Mouse (Mus musculus) intestine, embryonic 14.5 days (tissue): ENCODE data around the gene Serpina1c. TPM values are rescaled to one million over a fixed set of nuclear protein-coding genes. Genes with fewer than 3 reads are reported as not detected.
"Not testable (repeated sequence)": the region's sequence is repeated elsewhere in the genome, so short reads cannot be mapped to it uniquely, and the experiment has no call there.

Experiments
- ATAC-seq: fragments of 200-750 bp; cut with Nextera tagmentation; replicated peaks from 2 replicates; pipeline ENCODE4 v1.8.0; 2017; ENCODE audit warnings: low read depth, moderate number of reproducible peaks, moderate TSS enrichment, moderate library complexity; ENCODE audit not compliant: low FRiP score, low TSS enrichment
- DNase-seq: peaks from one replicate; pipeline ENCODE4 v3.0.0-alpha.2; 2018; ENCODE audit warnings: low spot score
- H3K27ac ChIP-seq: fragments of 300-500 bp; sonication (generic); 2 replicates; pipeline ENCODE4 v1.5.1; 2014; ENCODE audit warnings: low read depth, mild to moderate bottlenecking, control low read depth
- H3K27me3 ChIP-seq: fragments of 300-500 bp; sonication (generic); replicated peaks from 2 replicates; pipeline ENCODE4 v1.6.1; 2014; ENCODE audit warnings: low read length, control low read depth; ENCODE audit not compliant: control insufficient read depth, insufficient read depth
- H3K36me3 ChIP-seq: fragments of 300-500 bp; sonication (generic); 2 replicates; pipeline ENCODE4 v1.6.1; 2014; ENCODE audit warnings: low read length, control low read depth; ENCODE audit not compliant: control insufficient read depth, insufficient read depth
- H3K4me1 ChIP-seq: fragments of 300-500 bp; sonication (generic); replicated peaks from 2 replicates; pipeline ENCODE4 v1.6.1; 2014; ENCODE audit warnings: low read length, control low read depth, mixed read lengths; ENCODE audit not compliant: control insufficient read depth, insufficient read depth
- H3K4me2 ChIP-seq: fragments of 300-500 bp; sonication (generic); 2 replicates; pipeline ENCODE4 v1.6.1; 2014; ENCODE audit warnings: low read length
- H3K4me3 ChIP-seq: fragments of 300-500 bp; sonication (generic); 2 replicates; pipeline ENCODE4 v1.5.1; 2014; ENCODE audit warnings: low read depth, low read length, control low read depth, mixed read lengths
- H3K9ac ChIP-seq: fragments of 300-500 bp; sonication (generic); 2 replicates; pipeline ENCODE4 v1.6.1; 2014; ENCODE audit warnings: mild to moderate bottlenecking, low read length
- H3K9me3 ChIP-seq: fragments of 300-500 bp; sonication (generic); 2 replicates; pipeline ENCODE4 v1.6.1; 2016; ENCODE audit warnings: low read length, control low read depth; ENCODE audit not compliant: control insufficient read depth
- WGBS: fragments of 180-500 bp; shearing (Covaris S2); extraction: QIAGEN DNeasy Blood & Tissue Kit; methylation state at CpG from one replicate; pipeline ENCODE4 v1.1.7; 2014; 5-methylcytosine and 5-hydroxymethylcytosine counted together
- polyA plus RNA-seq: library from polyadenylated mRNA; unstranded; fragments of >200 nt; fragmentation: Nextera tagmentation; extraction: Ambion mirVana; gene quantifications from 2 replicates; pipeline ENCODE4 v1.2.1, GENCODE M21; 2014

The Serpina1c gene
- polyA plus RNA-seq: 30.5 and 35.0 TPM in 2 replicates

DNA sequence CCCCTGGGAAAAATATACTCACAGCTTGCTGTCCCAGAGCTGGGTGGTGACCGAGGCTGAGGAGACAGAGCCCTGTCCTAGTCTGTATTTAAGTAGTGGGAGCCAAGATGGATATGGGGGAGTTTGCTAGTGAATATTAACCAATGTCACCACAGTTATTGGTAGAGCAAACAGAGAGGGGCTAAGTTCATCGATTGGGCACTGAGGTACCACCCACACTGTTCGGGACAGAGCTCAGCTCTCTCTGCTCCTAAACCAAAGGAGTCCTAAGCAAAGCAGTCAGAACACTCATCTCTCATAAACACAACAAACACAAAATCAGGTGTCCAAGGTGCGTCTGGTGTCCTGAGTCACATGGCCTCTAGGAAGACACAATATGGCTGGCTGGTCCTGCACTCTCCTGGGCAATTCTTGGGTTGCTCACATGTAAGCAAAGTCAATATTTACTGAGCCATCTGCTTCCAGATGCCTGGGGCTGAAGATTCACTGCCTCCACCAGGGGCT, at the start of gene Serpina1c:
Gene Serpina1c (minus strand): TSS at position 51 of the 504 bp plus-strand sequence.
- not testable (repeated sequence) for H3K9ac ChIP-seq, H3K4me3 ChIP-seq, ATAC-seq, H3K27ac ChIP-seq, H3K4me1 ChIP-seq, H3K9me3 ChIP-seq, H3K4me2 ChIP-seq, H3K36me3 ChIP-seq, H3K27me3 ChIP-seq
- WGBS: 72% methylated on average over 4 of the region's 4 CpGs
- DNase-seq: peak; percentile 54

DNA sequence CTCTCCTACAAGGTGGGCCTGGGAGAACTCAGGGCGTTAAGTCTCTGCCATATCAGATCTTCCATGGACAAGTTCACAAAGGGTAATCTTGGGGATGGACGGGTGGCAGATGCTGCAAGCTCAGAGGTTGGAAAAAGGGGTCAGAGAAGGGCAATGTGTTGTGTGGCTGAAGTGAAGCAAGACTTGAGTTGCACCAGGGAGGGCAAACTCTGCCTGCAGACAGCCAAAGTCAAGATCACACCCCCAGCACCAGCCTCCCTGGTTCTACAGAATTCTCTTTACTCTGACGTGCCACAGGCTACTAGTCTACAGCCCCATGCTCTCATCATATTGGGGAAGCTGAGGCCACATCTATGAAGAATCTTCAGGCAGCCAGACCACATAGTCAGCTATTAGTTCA, 48.3 kb upstream of the Serpina1c start:
- H3K27ac ChIP-seq, H3K27me3 ChIP-seq, H3K9me3 ChIP-seq, ATAC-seq, DNase-seq, H3K4me2 ChIP-seq, H3K36me3 ChIP-seq, H3K9ac ChIP-seq, H3K4me1 ChIP-seq, H3K4me3 ChIP-seq: not testable (repeated sequence)
- 81% methylated on average over 3 of the region's 3 CpGs for WGBS

DNA sequence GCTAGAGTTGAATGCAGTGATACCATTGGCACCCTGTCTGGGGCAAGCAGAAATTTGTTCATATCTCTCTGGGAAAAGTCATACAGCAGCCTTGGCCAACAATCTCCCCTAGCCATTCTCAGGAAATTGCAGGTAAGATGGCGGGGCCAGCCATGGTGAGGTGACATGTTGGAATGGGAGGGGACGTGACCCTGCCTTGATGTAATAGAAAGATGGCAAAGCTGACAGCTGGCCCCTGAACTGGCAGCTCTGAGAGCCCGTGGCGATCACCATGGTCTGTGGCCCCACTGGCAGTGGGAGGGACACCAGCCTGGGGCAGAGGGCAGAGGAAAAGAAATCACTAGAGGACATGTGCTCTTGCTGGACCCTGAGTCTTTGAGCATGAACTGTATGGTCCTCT, 41.6 kb upstream of the Serpina1c start:
- Histone ChIP-seq H3K4me2 (no peak overlapping the region), H3K27me3 (no peaks in the 10 kb centered on the region), H3K36me3 (no peaks in the 10 kb centered on the region), H3K4me3 (no peak overlapping the region), H3K9ac (no peak overlapping the region), H3K4me1 (no peaks in the 10 kb centered on the region), H3K27ac (no peak overlapping the region), H3K9me3 (no peaks in the 10 kb centered on the region)
- ATAC-seq: no peak
- 93% methylated on average over 4 of the region's 4 CpGs for WGBS
- DNase-seq: no peak

DNA sequence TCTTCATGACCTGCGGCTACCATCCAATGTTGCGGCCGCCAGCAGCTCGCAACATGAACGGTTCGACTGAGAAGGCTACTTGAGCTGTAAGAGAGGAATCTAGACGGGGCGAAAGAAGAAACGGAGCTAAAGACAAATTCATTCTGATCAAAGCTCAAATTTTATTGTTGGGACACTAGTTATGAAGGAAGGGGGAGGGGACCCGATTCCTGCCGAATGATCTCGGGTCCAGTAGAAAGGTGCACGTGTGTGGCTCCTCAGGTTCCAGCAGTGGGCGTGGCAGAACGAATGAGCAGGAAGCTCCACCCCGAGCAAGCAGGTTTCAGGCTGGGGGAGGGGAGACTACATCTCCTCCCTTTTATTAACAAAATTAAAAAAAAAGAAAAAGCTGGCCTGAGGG, 4.5 kb upstream of the Serpina1c start:
- H3K9me3 ChIP-seq, H3K4me2 ChIP-seq, H3K27ac ChIP-seq, DNase-seq, H3K36me3 ChIP-seq, H3K4me1 ChIP-seq, H3K4me3 ChIP-seq, H3K9ac ChIP-seq, H3K27me3 ChIP-seq, ATAC-seq: not testable (repeated sequence)
- 91% methylated on average over 11 of the region's 16 CpGs for WGBS

DNA sequence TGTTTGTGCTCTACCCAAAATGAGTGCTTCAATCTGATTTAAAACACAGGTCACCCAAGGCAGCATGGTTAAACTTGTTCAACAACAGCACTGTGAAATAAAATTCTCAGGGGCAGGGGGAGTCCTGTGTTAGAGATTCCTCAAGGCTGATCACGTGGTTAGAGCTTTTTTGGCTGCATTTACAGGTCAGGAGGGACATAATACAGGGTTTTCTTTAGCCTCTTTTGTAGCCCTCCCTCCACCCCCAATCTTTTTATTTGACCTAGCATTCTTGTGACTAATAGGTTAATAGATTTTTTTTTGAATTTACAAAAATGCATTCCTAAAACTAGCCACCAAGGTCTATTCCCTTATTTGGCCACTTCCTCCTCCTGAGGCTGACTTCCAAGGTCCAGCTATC, 3.1 kb upstream of the Serpina1c start:
- not testable (repeated sequence) for DNase-seq, H3K9me3 ChIP-seq, H3K9ac ChIP-seq, H3K4me1 ChIP-seq, H3K4me3 ChIP-seq, H3K4me2 ChIP-seq, H3K36me3 ChIP-seq, ATAC-seq, H3K27ac ChIP-seq, H3K27me3 ChIP-seq
- 43% methylated on average over 1 of the region's 1 CpGs for WGBS

DNA sequence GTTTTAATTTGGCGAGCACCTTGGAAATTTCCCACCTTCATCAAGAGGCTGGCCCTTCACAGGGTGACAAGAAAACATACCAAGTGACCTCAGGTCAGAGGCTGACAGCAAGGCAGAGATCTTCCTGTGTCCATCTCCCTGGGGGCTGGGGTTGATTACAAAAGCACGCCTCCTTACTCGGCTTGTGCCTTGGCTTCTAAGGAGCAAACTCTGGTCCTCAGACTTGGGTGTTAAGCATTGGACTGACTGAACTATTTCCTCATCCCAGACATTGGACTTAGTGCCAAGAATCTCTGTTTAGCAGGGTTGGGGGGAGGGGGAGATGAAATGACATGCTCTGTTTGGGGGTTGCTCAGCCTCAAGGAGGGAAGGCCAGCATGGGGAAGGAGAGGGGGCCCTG, 2.8 kb downstream of the Serpina1c start:
- not testable (repeated sequence) for H3K4me2 ChIP-seq, DNase-seq, H3K9ac ChIP-seq, H3K27me3 ChIP-seq, H3K4me3 ChIP-seq, ATAC-seq, H3K4me1 ChIP-seq, H3K27ac ChIP-seq, H3K9me3 ChIP-seq, H3K36me3 ChIP-seq
- WGBS: 93% methylated on average over 3 of the region's 3 CpGs

DNA sequence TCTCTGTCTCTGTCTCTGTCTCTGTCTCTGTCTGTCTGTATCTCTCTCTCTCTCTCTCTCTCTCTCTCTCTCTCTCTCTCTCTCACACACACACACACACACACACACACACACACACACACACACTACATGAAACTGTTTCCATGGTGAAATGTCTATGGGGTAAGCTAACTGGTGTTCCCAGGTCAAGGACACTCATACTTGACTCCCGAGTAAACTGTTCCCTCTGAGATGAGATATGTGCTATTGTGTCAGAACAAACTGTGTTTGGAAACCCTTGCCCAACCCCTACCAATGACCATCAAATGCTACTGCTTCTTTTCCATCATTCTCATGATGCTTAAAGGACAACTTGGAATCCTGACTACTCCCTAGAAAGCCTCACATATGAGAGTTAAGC, 37.8 kb downstream of the Serpina1c start:
- ATAC-seq, H3K27me3 ChIP-seq, H3K27ac ChIP-seq, H3K4me1 ChIP-seq, H3K9ac ChIP-seq, H3K4me2 ChIP-seq, H3K4me3 ChIP-seq, DNase-seq, H3K36me3 ChIP-seq, H3K9me3 ChIP-seq: not testable (repeated sequence)
- WGBS: 68% methylated on average over 1 of the region's 1 CpGs

DNA sequence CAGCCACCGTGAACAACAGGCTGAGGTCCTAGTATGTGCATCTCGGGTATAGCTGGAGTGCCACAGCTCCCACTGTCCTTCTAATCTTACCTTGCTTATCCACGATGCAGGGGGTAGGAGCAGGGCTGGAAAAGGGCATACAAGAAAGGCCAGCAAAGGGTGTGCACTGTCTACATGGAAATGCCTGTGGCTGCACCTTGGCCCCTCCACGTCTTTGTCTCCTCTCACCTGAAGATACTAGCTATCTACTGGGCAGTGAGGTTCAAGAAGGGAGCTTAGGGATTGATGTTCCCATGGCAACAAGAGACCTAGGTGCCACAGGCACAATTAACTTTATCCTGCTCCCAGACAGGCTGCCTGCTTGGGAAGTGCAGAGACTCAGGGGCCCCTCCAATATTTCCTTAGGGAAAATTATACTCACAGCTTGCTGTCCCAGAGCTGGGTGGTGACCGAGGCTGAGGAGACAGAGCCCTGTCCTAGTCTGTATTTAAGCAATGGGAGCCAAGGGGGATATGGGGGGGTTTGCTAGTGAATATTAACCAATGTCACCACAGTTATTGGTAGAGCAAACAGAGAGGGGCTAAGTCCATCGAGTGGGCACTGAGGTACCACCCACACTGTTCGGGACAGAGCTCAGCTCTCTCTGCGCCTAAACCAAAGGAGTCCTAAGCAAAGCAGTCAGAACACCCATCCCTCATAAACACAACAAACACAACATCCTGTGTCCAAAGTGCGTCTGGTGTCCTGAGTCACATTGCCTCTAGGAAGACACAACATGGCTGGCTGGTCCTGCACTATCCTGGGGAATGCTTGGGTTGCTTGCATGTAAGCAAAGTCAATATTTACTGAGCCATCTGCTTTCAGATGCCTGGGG, 41.3 kb downstream of the Serpina1c start, which contains the start of gene Serpina1a:
Gene Serpina1a (minus strand): TSS at position 462 of the 874 bp plus-strand sequence.
- H3K27ac ChIP-seq, H3K9me3 ChIP-seq, H3K4me1 ChIP-seq, H3K4me3 ChIP-seq, H3K27me3 ChIP-seq, H3K4me2 ChIP-seq, H3K36me3 ChIP-seq, H3K9ac ChIP-seq: not testable (repeated sequence)
- DNase-seq: peak; percentile 50
- peak; percentile 27; the same call in 1 of the 2 replicates for ATAC-seq
- WGBS: 65% methylated on average over 9 of the region's 9 CpGs

DNA sequence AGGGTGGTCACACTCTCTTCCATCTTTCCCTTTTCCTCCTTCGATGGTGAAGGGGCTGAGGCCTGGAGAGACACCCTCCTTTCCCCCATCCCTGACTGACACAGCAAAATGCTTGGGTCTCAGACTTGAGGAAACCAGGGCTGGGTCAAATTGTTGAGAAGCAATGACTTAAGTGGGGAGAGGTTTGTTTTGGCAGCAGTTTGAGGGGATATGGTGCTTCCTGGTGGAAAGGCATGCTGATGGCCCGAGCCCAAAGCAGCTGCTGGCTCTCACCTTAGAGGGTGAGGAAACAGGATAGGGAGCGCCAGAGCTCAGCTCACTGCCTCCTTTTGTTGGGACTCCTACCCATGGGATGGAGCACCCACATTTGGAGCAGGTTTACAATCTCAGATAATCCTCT, 43.7 kb downstream of the Serpina1c start:
- no peak for DNase-seq
- no peak overlapping the region for H3K4me2 ChIP-seq
- no peaks in the 10 kb centered on the region for H3K9me3 ChIP-seq
- no peaks in the 10 kb centered on the region for H3K36me3 ChIP-seq
- H3K27ac ChIP-seq: no peak overlapping the region
- no peaks in the 10 kb centered on the region for H3K27me3 ChIP-seq
- ATAC-seq: no peak
- 63% methylated on average over 3 of the region's 3 CpGs for WGBS
- no peak overlapping the region for H3K9ac ChIP-seq
- no peak overlapping the region for H3K4me3 ChIP-seq
- H3K4me1 ChIP-seq: no peaks in the 10 kb centered on the region
